Mouse (Mus musculus): ENCODE results near the gene Ltbp1.

Ltbp1 gene

GRCm38 (mm10) chr17:75005281-75005684, at the start of gene Ltbp1:
TSS of gene Ltbp1 (plus strand) at chr17:75005568.
- peak; percentile 36 for DNase-seq

GRCm38 (mm10) chr17:74959481-74960245, 45.7 kb upstream of the Ltbp1 start:
- DNase-seq: no peak

GRCm38 (mm10) chr17:74963222-74963621, 42.1 kb upstream of the Ltbp1 start:
- no peak for DNase-seq

- DNase-seq: no peak
These were observed 41.5 kb upstream of the Ltbp1 start for GRCm38 (mm10) chr17:74963861-74964260.

GRCm38 (mm10) chr17:74967298-74967848, 38.0 kb upstream of the Ltbp1 start:
- DNase-seq: no peak

GRCm38 (mm10) chr17:74968152-74968712, 37.1 kb upstream of the Ltbp1 start:
- DNase-seq: no peak

- DNase-seq: no peak
These were observed 36.6 kb upstream of the Ltbp1 start for GRCm38 (mm10) chr17:74968738-74969271.

- no peak for DNase-seq
These were observed 30.2 kb upstream of the Ltbp1 start for GRCm38 (mm10) chr17:74975192-74975591.

- no peak for DNase-seq
These were observed 29.0 kb upstream of the Ltbp1 start for GRCm38 (mm10) chr17:74976167-74976985.

GRCm38 (mm10) chr17:74979767-74980166, 25.6 kb upstream of the Ltbp1 start:
- no peak for DNase-seq

GRCm38 (mm10) chr17:74981703-74982102, 23.7 kb upstream of the Ltbp1 start:
- no peak for DNase-seq

GRCm38 (mm10) chr17:74982880-74983279, 22.5 kb upstream of the Ltbp1 start:
- no peak for DNase-seq

GRCm38 (mm10) chr17:74984071-74984470, 21.3 kb upstream of the Ltbp1 start:
- DNase-seq: no peak

GRCm38 (mm10) chr17:74984681-74985080, 20.7 kb upstream of the Ltbp1 start:
- no peak for DNase-seq

GRCm38 (mm10) chr17:74987067-74987466, 18.3 kb upstream of the Ltbp1 start:
- no peak for DNase-seq

GRCm38 (mm10) chr17:74989691-74990090, 15.7 kb upstream of the Ltbp1 start:
- no peak for DNase-seq

- DNase-seq: no peak
These were observed 14.8 kb upstream of the Ltbp1 start for GRCm38 (mm10) chr17:74990561-74990960.

GRCm38 (mm10) chr17:74993726-74994581, 11.4 kb upstream of the Ltbp1 start:
- peak; percentile 11 for DNase-seq

- DNase-seq: no peak
These were observed 10.8 kb upstream of the Ltbp1 start for GRCm38 (mm10) chr17:74994582-74994893.

- no peak for DNase-seq
These were observed 10.1 kb upstream of the Ltbp1 start for GRCm38 (mm10) chr17:74995266-74995665.

GRCm38 (mm10) chr17:75000066-75000465, 5.3 kb upstream of the Ltbp1 start:
- no peak for DNase-seq

GRCm38 (mm10) chr17:75004820-75005219, 548 bp upstream of the Ltbp1 start:
- DNase-seq: peak; percentile 60

All from thymus, postnatal 25 days (tissue).